Mouse (Mus musculus) thymus, adult 2 months (tissue): ENCODE data around the gene Gm20605.

Source experiments
- CTCF ChIP-seq: fragments of 200-500 bp; IDR thresholded peaks from 2 replicates; pipeline ENCODE4 v1.5.1; 2012; ENCODE audit warnings: mild to moderate bottlenecking, control low read depth, low read length, moderate library complexity, borderline replicate concordance; ENCODE audit not compliant: control insufficient read depth, poor library complexity, insufficient read depth; ENCODE audit errors: extremely low read depth
- POLR2A ChIP-seq: fragments of 200-500 bp; IDR thresholded peaks from 2 replicates; pipeline ENCODE4 v1.6.1; 2012; ENCODE audit warnings: mild to moderate bottlenecking, low read length, control low read depth, moderate library complexity; ENCODE audit not compliant: control insufficient read depth, poor library complexity, insufficient read depth; ENCODE audit errors: extremely low read depth

GRCm38 (mm10) chr5:137647827-137648601, 19.0 kb downstream of the Gm20605 start:
- no peak for TF ChIP-seq CTCF
- no peak for TF ChIP-seq POLR2A
